Mouse (Mus musculus) frontal cortex, postnatal 14 days (tissue): Measurements from ENCODE around the gene Mipep.

Source experiments
- DNase-seq, 2 experiments: peaks; one replicate each; pipeline ENCODE4 v3.0.0; 2022; ENCODE audit warnings: low spot score in 2 of 2

Mipep gene

DNA sequence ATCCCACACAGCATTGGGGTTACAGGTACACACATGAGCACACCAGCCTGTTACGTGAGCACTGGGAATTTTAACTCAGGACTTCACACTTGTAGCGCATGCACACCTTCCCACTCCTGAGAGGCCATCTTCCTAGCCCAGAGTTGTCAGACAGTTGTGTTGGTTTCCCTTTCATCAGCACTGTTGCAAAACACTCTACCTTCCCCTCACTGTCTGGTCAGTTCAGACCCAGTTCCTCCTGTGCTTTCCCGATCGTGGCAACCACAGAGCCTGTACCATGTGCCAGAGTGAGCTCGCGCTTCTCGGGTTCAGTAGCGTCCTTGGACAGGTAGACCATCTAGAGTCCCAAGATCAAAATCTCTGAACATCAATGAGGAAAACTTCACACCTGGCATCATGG, 27.1 kb upstream of the Mipep start:
- no peak for DNase-seq

GRCm38 (mm10) chr14:60757722-60758121, 26.7 kb upstream of the Mipep start:
- DNase-seq: no peak

- DNase-seq: no peak
Measured at GRCm38 (mm10) chr14:60759097-60759496, 25.3 kb upstream of the Mipep start.

- DNase-seq: no peak
Measured at GRCm38 (mm10) chr14:60761801-60762200, 22.6 kb upstream of the Mipep start.

- DNase-seq: no peak
Measured at GRCm38 (mm10) chr14:60762754-60763153, 21.6 kb upstream of the Mipep start.

- no peak for DNase-seq
Measured at GRCm38 (mm10) chr14:60763746-60764145, 20.6 kb upstream of the Mipep start.

GRCm38 (mm10) chr14:60764526-60764925, 19.8 kb upstream of the Mipep start:
- DNase-seq: no peak

DNA sequence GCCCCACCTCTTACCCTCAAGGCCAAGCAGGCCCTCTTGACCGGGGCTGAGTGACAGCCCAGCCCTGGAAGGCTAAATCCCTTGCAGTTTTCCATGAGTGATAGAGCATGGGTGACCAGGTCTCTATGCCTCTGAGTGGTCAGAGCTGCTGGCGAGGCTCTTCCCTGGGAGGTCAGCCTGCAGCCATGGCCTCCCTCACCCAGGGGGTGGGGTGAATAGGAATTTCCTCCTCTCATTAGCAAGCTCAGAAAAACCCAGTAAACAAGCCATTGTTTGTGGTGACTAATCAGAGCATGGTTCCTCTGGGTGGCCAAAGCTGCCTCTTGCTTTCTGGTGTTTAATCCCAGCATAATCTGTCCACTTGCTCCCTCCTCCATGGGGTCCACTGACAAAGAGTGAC, 19.3 kb upstream of the Mipep start:
- no peak for DNase-seq

DNA sequence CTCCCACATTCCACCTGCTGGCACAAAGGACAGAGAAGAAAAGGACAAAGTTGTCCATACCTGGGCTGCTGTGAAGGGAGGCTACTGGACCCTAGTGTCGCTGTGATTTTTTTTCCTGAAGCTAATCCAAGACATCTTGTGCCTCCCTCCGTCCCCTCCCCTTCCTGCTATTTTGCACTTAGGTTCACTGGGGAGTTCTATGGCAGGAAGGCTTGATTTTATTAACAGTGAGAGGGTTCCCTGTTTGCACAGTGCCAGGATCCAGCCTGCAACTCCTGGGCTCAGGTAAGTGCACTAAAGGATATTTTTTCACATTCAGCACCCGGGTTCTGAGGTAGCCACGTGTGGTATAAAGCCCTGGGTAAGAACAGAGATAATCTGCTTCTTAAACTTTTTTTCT, 16.5 kb upstream of the Mipep start, which contains the start of gene C1qtnf9:
Gene C1qtnf9, plus strand, starts transcription at position 251 of the 400 bp plus-strand sequence.
- no peak for DNase-seq

GRCm38 (mm10) chr14:60769340-60769739, 15.0 kb upstream of the Mipep start:
- DNase-seq: no peak

DNA sequence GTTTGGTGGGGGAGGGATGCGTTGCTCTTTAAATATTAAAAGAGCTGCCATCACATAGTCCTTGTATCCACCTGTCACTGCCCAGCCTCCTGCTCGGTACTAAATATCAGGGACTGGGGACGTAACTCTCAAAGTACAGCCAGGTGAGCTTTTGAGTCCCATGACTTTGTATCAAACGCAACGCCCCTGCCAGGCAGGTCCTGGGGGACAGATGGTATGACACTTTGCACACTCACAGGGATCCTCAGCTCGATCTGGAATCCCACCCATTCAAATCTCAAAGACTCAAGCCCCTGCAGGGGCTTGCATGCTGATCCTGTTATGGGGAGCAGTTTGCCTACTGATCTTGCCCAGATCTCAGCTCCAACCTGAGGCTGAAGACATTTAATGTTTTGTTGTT, 13.8 kb upstream of the Mipep start:
- DNase-seq: no peak

GRCm38 (mm10) chr14:60771057-60771456, 13.3 kb upstream of the Mipep start:
- peak; percentile 55 to 70 for DNase-seq

GRCm38 (mm10) chr14:60773476-60773875, 10.9 kb upstream of the Mipep start:
- no peak for DNase-seq

DNA sequence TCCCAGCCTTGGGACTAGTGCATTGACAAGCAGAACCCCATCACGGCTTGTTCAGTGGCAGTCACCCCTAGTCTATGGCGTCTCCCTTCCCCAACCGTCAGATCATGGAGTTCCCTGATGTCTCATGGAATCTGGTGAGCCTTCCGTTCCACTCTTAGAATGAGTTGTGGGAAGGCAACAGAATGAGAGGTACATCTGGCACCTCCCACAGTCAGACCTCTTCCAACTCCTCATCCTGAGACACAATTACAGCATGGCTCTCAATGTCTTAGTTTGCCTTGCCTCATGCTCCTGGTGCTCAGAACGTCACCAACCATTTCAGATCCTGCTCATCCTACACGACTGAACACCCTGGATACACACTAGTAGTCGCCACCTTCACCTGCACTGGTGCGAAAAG, 7.9 kb upstream of the Mipep start:
- no peak for DNase-seq

DNA sequence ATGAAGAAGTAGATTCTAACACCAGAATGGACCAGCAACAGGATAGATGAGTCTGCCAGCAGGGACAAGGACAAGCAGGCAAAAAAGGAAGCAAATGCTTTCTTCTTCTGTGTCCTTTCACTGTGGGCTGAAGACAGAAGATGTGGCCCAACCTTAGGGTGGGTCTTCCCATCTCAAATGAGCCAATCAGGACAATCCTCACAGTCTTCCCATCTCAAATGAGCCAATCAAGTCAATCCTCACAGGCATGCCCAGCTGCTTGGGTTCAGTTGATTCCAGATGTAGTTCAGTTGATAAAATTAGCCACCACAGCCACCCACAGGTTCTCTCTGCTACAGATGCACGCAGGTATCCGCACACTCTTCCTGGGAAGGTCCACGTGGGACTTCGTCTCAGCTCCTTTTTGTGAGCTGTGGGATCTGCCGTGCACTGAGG, 6.9 kb upstream of the Mipep start:
- no peak for DNase-seq

GRCm38 (mm10) chr14:60779198-60779597, 5.2 kb upstream of the Mipep start:
- no peak for DNase-seq

DNA sequence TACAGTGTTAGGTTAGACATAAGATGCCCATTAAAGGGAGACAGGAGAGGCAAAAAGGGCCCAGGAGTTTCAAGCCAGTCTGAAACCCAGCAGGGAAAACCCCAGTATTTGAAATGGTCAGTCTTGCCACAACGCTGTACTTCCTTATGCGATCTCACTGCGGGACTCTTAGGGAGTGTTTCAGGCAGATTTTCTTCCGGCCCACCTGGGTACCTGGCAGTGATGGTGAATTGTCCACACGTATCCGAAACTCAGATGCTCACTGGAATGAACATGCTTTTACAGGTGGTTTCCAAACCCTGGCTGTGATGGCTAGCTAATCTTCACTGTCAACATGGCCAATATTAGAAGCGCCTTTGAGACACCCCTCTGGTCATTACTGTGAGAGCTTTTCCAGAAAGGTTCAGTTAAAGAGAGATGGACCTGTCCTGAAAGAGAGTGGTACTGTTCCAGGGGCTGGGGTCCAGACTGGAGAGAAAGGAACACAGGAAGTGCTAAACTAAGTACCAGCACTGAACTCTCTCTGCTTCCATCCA, 2.2 kb upstream of the Mipep start:
- DNase-seq: no peak

DNA sequence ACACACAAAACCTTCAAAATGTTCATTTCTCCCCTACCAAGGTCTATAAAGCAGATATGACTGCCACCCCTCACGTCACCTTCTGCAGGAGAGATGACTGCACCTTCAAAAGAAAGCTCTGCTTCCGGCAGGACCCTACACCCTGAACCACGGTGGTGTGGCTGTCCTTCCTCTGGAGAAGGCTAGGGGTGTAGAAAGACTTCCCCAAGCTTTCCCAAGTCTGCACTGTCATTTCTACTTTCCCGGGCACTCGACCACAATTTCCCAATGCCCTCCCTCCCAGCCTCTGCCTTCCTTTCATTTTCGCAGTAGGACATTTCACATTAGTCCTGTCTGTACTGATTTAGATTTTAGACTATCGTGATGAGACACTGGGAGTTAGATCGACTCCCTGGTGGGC, 1.2 kb upstream of the Mipep start:
- DNase-seq: no peak

DNA sequence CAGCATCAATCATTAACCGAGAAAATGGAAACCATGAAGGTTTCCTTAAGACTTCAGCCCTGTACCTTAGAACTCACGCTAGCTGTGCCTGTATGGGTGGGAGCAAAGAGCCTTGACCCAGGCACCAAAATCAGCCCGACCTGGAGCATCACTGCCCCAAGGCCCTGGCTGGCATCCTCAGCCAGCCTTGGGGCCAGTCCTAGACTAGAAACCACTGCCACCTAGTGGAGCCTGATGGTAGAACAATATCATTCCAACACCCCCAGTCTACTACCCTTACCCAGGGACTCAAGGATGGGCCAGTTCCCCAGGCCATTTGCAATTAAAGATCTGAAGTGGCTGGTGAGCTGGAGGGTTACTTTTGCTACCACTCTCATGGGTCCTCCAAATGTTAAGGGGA, 5.7 kb downstream of the Mipep start:
- DNase-seq: no peak

GRCm38 (mm10) chr14:60796600-60797322, 12.4 kb downstream of the Mipep start:
- no peak for DNase-seq

DNA sequence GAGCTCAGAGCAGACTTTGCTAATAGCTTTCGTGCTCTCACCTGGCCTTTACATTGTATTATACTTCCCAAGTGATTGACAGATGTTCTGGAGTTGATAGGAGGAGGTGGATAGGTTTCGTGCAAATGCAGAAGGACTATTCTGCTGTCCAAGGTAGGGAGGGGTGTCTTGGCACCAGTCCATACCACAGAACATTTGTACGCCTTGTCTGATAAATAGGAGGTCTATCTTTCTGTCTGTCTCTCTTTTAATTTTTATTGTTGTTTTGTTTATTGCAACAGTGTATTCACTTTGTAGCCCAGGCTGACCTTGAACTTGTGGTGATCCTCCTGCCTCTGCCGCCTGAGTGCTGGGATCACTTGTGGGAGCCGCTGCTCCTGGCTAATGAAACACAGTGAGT, 13.2 kb downstream of the Mipep start:
- no peak for DNase-seq

DNA sequence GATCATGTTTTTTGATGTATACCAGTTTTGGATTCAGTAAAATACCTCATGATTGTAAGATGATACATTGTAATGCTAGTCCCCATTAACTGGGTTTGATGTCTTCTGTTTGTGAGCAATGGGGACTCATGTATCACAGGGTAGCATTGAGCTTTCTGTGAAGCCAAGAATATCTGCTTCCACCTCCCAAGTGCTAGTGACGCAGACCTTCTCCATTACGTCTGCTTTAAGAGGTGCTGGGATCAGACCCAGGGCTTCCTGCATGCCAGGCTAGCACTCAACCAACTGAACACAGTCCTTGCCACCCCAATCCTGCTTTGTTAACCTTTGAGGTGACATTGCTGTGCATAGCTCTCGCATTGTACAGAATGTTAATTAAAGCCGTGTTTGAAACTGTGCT, 14.3 kb downstream of the Mipep start:
- DNase-seq: no peak
